Mouse (Mus musculus) frontal cortex, postnatal 36 days (tissue): ENCODE measurements around the gene Ezh1.

Experiments used
- DNase-seq, 2 experiments: peaks; one replicate each; pipeline ENCODE4 v3.0.0; 2022; ENCODE audit warnings: low spot score in 2 of 2

Ezh1 gene

DNA sequence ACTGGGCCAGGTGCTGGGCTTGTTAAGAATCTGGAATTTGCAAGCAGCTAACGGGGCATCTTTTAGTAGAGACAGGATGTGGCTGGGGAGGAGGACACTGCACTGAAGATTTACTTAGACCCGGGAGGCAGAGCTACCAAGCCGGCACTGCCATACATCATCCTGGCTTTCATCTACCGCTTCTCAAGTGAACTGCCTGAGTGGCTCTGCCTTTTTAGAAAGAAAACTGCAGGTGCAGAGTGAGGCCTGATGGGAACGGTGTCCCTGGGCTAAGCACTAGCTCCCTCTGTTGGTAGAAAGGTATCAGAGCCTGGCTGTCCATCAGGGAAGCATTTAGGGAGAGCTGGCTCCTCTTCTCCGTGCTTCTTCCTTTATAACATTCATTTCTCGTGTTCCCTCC lies 25.3 kb downstream of the Ezh1 start:
- DNase-seq, result peak in 1 of 2 experiments; percentile 55

- DNase-seq, result no peak
These were observed 26.7 kb downstream of the Ezh1 start for GRCm38 (mm10) chr11:101199555-101199954.

- DNase-seq, result no peak
These were observed 30.1 kb downstream of the Ezh1 start for GRCm38 (mm10) chr11:101196175-101196574.

DNA sequence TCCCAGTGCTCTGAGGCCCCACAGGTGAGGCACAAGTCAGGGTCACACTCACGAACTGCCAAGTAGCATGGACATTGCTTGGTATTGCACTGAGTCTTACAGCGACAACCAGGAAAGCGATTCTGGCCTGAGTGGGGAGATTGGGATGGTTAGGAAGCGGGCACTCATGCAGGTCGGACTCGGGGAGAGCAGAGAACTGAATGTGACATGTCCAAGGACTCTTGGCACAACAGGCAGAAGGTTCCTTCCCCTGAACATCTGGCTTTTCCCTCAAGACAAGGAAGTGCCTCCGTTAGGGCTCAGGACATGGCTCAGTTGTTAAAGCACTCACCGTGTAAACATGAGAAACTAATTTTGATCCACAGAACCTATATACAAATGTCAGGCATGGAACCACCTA lies 30.7 kb downstream of the Ezh1 start:
- DNase-seq, result no peak

DNA sequence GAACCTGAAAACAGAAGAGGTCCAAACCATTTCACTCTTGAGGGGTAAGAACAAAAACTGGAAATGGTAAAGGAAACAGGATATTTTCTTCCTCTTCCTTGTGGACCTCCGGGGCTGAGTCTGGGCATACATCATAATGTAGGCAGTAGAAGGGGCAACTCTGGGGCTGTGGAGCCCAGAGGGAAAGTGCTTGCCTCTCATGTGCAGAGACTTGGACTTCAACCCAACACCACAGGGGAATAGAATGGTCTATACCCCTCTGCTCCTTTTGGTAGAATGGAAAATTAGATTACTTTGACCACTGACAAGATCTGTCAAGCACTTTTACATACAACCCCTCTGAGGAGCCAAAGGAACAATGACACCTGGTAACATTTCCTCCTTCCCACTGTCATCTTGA lies 31.2 kb downstream of the Ezh1 start:
- DNase-seq, result no peak

- no peak for DNase-seq
These were observed 31.6 kb downstream of the Ezh1 start for GRCm38 (mm10) chr11:101194643-101195042.

DNA sequence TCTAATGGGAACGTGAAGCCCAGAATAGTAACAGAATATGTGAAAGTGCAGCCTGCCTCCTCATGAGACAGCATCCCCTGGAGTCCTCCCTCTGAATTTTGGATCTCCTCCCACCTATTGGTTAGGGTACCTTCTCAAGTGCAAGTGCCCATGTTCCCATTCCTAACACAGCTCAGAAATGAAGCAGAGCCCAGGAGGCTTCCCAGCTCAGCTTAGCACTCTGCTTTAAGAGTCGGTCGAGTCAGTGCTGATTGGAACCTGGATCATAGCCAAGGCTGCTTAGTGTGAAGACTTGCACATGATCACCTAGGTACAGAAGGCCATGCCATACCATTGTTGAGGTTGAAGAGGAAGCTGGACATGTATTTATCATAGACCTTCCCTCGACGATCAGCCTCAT lies 32.1 kb downstream of the Ezh1 start:
- no peak for DNase-seq

DNA sequence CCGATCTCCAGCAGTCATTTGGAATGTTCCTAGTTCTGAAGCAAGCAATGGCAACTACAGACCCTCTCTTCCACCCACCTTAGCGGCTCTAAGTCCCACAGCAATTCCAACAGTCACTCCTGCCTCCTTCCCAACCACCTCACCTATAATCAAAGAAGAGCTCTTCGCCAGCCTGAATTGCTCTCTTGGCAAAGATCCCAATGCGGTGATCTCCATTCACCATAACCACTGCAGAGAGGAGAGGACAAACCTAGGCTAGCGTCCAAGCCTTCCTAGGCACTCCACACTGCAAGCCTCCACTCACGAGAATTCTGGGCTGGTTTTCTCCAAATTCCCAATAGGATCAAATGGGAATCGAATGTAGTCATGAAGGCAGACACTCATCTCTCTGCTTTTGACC lies 33.2 kb downstream of the Ezh1 start:
- no peak for DNase-seq

- no peak for DNase-seq
These were observed 33.6 kb downstream of the Ezh1 start for GRCm38 (mm10) chr11:101192646-101193045.

DNA sequence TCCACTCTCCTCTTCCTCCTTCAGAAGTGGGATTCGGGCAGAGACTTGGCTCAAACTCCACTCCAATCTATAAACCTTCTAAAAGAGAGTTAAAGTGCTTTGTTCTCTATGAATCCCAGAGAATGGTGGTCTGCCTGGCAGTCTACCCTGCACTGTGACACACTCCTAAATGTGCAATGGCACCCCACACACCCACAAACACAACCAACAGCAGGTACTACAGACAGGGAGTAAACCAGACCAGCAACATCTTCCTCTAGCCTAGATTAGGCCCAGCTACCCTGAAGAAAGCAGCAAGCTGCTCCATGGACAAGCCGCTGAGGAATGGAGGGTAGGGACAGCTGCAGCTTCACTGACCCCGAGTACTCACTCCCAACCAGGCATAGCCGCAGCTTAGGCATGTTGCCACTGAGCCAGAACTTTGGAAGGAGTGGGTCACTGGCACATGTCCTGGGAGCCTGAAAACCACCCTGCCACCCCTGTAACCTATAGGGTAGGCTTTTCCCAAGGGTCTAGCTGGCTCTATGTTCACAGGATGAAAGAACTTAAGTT lies 34.3 kb downstream of the Ezh1 start:
- DNase-seq, result no peak

DNA sequence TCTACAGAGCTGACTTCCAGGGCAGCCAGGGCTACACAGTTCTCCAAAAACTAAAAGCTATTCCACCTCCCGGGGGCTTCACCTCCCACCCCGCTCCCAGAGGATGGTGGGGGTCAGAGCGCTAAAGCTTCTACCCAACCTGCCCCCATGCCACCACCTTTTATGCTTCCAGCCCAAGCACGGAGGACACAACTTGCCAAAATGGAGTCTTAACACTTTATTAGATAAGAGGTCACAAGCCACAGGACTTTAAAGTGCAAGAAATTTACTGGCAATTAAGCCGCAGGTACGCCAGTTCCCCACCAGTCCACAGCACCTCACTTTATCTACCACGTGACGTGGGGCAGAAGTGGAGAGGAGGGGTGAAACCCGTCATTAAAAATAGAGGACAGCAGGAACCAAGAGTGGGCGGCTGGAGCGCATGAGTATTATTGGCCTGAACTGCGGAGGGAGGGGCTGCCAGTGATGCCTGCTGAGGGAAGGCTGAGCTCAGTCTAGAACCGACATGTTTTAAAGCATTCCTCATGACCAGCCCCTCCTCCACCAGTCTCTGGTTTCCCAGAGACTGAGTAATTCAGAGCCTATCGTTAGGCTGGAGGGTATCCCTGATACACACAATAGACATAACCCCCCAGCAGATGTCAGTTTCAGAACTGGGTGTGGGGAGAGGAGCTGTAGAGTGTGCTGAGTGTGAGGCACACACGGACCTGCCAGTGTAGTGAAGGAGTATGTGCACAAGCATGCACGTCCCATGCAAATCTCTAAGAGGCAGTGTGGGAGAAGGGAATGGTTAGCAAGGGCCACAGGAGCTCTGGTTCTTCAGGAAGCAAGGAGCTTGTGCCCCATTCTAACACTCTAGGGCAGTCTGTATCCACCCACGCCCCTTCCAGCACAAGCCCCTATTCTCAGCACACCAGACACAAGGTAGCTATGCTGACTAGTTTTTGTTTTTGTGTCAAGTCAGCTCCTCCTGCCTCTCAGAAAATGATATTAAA lies 35.1 kb downstream of the Ezh1 start:
- no peak for DNase-seq

GRCm38 (mm10) chr11:101190181-101190912 lies 35.9 kb downstream of the Ezh1 start:
- no peak for DNase-seq

- peak in 1 of 2 experiments; percentile 43 for DNase-seq
These were observed 36.6 kb downstream of the Ezh1 start for GRCm38 (mm10) chr11:101189495-101190180.

GRCm38 (mm10) chr11:101188166-101188805 lies 38.0 kb downstream of the Ezh1 start:
- no peak for DNase-seq

GRCm38 (mm10) chr11:101187541-101187940 lies 38.7 kb downstream of the Ezh1 start:
- no peak for DNase-seq

DNA sequence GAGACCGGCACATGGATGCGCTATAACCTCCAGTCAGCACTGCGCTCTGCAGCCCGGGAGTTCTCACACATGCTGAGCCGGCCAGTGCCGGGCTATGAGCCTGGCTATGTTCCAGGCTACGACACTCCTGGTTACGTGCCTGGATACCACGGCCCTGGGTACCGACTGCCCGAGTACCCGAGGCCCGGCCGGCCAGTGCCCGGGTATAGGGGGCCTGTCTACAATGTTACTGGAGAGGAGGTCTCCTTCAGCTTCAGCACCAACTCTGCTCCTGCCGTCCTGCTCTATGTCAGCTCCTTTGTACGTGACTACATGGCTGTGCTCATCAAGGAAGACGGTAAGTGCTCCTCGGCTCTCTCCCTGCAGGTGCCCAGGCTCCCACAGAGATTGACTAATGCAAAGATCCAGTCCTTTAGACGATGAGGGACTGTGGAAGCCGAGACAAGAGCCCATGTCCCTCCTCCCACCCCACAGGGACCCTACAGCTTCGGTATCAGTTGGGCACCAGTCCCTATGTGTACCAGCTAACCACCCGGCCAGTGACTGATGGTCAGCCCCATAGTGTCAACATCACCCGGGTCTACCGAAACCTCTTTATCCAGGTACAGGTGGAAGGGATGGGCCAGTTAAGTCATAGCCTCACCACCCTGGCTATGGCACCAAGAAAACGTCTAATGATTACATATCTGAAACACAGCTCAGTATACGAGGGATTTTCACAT lies 39.6 kb downstream of the Ezh1 start:
- DNase-seq, result no peak

DNA sequence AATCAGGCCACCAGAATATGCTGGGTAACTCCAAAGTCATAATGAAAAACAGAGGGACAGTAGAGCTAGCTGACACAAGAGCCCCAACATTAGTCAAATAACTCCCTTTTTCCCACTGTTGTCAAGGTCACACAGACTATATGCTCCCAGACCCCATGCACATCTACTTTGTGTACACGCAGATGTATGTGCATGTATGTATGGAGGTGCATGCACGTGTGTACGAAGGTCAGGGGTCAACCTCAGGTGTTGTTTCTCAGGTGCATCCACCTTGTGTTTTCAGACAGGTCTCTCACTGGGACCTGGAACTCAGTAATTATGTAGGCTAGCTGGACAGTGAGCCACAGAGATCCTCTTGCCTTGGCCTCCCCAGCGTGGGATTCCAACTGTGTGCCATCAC lies 40.8 kb downstream of the Ezh1 start:
- DNase-seq, result no peak

DNA sequence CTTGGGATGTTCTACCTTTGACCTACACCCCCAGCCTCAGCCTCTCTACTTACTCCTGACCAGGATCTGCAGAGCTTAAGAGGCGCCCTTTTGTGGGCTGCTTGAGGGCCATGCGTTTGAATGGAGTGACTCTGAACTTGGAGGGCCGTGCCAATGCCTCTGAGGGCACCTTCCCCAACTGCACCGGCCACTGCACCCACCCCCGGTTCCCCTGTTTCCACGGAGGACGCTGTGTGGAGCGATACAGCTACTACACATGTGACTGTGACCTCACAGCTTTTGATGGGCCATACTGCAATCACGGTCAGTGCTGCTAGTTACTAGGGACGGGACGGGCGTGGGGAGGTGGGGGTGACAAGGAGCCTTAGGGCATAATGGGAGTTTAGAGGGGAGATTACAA lies 41.3 kb downstream of the Ezh1 start:
- DNase-seq, result no peak

DNA sequence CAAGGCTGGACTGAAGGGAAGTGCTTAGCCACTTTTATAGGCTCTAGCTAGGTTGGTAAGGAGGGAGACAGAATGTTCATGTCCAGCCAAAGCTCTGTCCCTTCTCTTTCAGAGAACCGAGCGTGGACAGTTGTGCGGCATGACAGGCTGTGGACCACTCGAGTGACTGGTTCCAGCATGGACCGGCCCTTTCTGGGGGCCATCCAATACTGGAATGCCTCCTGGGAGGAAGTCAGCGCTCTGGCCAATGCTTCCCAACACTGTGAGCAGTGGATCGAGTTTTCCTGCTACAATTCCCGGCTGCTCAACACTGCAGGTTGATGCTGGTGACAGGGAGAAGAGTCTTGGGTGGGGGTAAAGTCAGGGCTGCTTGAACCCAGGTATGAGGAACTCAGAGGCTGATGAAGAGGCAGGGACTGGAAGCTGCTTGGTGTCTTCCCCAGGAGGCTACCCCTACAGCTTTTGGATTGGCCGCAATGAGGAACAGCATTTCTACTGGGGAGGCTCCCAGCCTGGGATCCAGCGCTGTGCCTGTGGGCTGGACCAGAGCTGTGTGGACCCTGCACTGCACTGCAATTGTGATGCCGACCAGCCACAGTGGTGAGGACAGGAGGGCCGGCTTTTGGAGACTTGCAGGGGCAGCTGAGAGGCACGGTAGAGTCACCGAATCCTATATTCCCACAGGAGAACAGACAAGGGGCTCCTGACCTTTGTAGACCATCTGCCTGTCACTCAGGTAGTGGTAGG lies 43.3 kb downstream of the Ezh1 start:
- DNase-seq, result no peak

DNA sequence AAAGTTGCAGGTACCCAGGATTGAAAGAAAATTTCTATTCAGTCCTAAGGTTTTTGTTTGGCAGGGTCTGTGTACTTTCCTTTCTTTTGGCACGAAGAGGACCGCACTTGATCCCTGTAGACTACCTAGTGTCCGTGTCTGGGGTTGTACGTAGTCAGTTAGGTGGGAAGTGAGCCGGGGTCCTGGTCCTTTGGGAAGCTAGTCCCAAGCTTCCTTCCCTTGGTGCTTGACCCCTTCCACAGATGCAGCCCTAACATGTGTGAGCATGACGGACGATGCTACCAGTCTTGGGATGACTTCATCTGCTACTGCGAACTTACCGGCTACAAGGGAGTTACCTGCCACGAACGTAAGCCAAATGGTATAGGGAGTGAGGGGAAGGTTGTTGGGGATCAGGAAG lies 44.3 kb downstream of the Ezh1 start:
- DNase-seq, result no peak
